Mouse (Mus musculus) lung, embryonic 15.5 days (tissue): ENCODE data around the gene Celsr2. TPM values are rescaled to one million over a fixed set of nuclear protein-coding genes. Genes with fewer than 3 reads are reported as not detected.
A peak's percentile ranks its signal among the peaks of the same experiment; 100 is the strongest.

Source experiments
- ATAC-seq: fragments of 200-750 bp; cut with Nextera tagmentation; 2 replicates; pipeline ENCODE4 v1.8.0; 2017; ENCODE audit warnings: moderate number of reproducible peaks, borderline replicate concordance; ENCODE audit not compliant: low FRiP score, low TSS enrichment; ENCODE audit errors: extremely low read depth
- H3K27ac ChIP-seq: fragments of 300-500 bp; sonication (generic); 2 replicates; pipeline ENCODE4 v1.5.1; 2015; ENCODE audit warnings: moderate library complexity, mild to moderate bottlenecking, inconsistent platforms
- H3K27me3 ChIP-seq: fragments of 300-500 bp; sonication (generic); 2 replicates; pipeline ENCODE4 v1.6.1; 2015; ENCODE audit warnings: inconsistent platforms
- H3K36me3 ChIP-seq: fragments of 300-500 bp; sonication (generic); 2 replicates; pipeline ENCODE4 v1.6.1; 2015; ENCODE audit warnings: inconsistent platforms
- H3K4me1 ChIP-seq: fragments of 300-500 bp; sonication (generic); 2 replicates; pipeline ENCODE4 v1.6.1; 2015; ENCODE audit warnings: inconsistent platforms
- H3K4me2 ChIP-seq: fragments of 300-500 bp; sonication (generic); 2 replicates; pipeline ENCODE4 v1.6.1; 2015; ENCODE audit warnings: inconsistent platforms, mild to moderate bottlenecking, moderate library complexity
- H3K4me3 ChIP-seq: fragments of 300-500 bp; sonication (generic); 2 replicates; pipeline ENCODE4 v1.5.1; 2015; ENCODE audit warnings: mild to moderate bottlenecking, inconsistent platforms
- H3K9ac ChIP-seq: fragments of 300-500 bp; sonication (generic); 2 replicates; pipeline ENCODE4 v1.6.1; 2015; ENCODE audit warnings: inconsistent platforms
- H3K9me3 ChIP-seq: fragments of 300-500 bp; sonication (generic); 2 replicates; pipeline ENCODE4 v1.6.1; 2016; ENCODE audit warnings: inconsistent platforms
- WGBS: fragments of 180-500 bp; shearing (Covaris S2); methylation state at CpG from one replicate; pipeline ENCODE4 v1.1.7; 2015; 5-methylcytosine and 5-hydroxymethylcytosine counted together
- polyA plus RNA-seq: library from polyadenylated mRNA; unstranded; fragments of >200 nt; fragmentation: Nextera tagmentation; extraction: Ambion mirVana; gene quantifications from 2 replicates; pipeline ENCODE4 v1.2.1, GENCODE M21; 2015

Celsr2 gene
- polyA plus RNA-seq, 1 experiment from 2014 or later, result 7.5 TPM

GRCm38 (mm10) chr3:108433188-108433880 lies 18.0 kb upstream of the Celsr2 start:
- Histone ChIP-seq H3K36me3 (peaks cover 70% of the 10 kb centered on the region), H3K4me1 (no peaks in the 10 kb centered on the region), H3K4me3 (no peak overlapping the region), H3K27me3 (no peaks in the 10 kb centered on the region), H3K9ac (no peak overlapping the region), H3K4me2 (no peak overlapping the region), H3K27ac (no peak overlapping the region), H3K9me3 (no peaks in the 10 kb centered on the region)
- 63% methylated on average over 18 of the region's 18 CpGs for WGBS
- no peak for ATAC-seq

GRCm38 (mm10) chr3:108432542-108433187 lies 17.3 kb upstream of the Celsr2 start:
- H3K27ac ChIP-seq, result no peak overlapping the region
- ATAC-seq, result no peak
- no peak overlapping the region for H3K9ac ChIP-seq
- H3K4me2 ChIP-seq, result no peak overlapping the region
- H3K27me3 ChIP-seq, result no peaks in the 10 kb centered on the region
- no peaks in the 10 kb centered on the region for H3K4me1 ChIP-seq
- peaks cover 77% of the 10 kb centered on the region for H3K36me3 ChIP-seq
- WGBS, result 91% methylated on average over 13 of the region's 13 CpGs
- H3K9me3 ChIP-seq, result no peaks in the 10 kb centered on the region
- H3K4me3 ChIP-seq, result no peak overlapping the region

GRCm38 (mm10) chr3:108425624-108426018 lies 10.3 kb upstream of the Celsr2 start:
- WGBS, result 81% methylated on average over 6 of the region's 6 CpGs
- Histone ChIP-seq H3K9ac (no peak overlapping the region), H3K4me1 (peaks cover 12% of the 10 kb centered on the region), H3K36me3 (peaks cover 54% of the 10 kb centered on the region), H3K4me2 (no peak overlapping the region), H3K27me3 (no peaks in the 10 kb centered on the region), H3K9me3 (no peaks in the 10 kb centered on the region), H3K4me3 (no peak overlapping the region), H3K27ac (no peak overlapping the region)
- ATAC-seq, result no peak

GRCm38 (mm10) chr3:108424944-108425623 lies 9.7 kb upstream of the Celsr2 start:
- 67% methylated on average over 7 of the region's 7 CpGs for whole genome bisulfite sequencing
- Histone ChIP-seq H3K9ac (no peak overlapping the region), H3K27ac (no peak overlapping the region), H3K27me3 (no peaks in the 10 kb centered on the region), H3K4me1 (peaks cover 12% of the 10 kb centered on the region), H3K4me2 (no peak overlapping the region), H3K36me3 (peaks cover 51% of the 10 kb centered on the region), H3K4me3 (no peak overlapping the region), H3K9me3 (no peaks in the 10 kb centered on the region)
- no peak for ATAC-seq

- 20% methylated on average over 11 of the region's 11 CpGs for WGBS
- Histone ChIP-seq H3K4me3 (no peak overlapping the region), H3K4me2 (peak overlapping the region; percentile 37), H3K9ac (no peak overlapping the region), H3K27ac (no peak overlapping the region), H3K36me3 (peaks cover 42% of the 10 kb centered on the region), H3K27me3 (no peaks in the 10 kb centered on the region), H3K9me3 (no peaks in the 10 kb centered on the region), H3K4me1 (peaks cover 12% of the 10 kb centered on the region)
- ATAC-seq, result peak; percentile 75
These were observed 8.8 kb upstream of the Celsr2 start for GRCm38 (mm10) chr3:108423844-108424801.

- Histone ChIP-seq H3K9me3 (no peaks in the 10 kb centered on the region), H3K9ac (no peak overlapping the region), H3K36me3 (peaks cover 31% of the 10 kb centered on the region), H3K4me3 (no peak overlapping the region), H3K27me3 (no peaks in the 10 kb centered on the region; the same call in 1 of the 2 replicates), H3K4me1 (peaks cover 12% of the 10 kb centered on the region), H3K4me2 (no peak overlapping the region), H3K27ac (no peak overlapping the region)
- no peak for ATAC-seq
- WGBS, result 27% methylated on average over 6 of the region's 6 CpGs
These were observed 7.7 kb upstream of the Celsr2 start for GRCm38 (mm10) chr3:108423006-108423405.

GRCm38 (mm10) chr3:108415831-108416223 lies 475 bp upstream of the Celsr2 start:
- under 1% methylated on average over 48 of the region's 48 CpGs for WGBS
- peak; percentile 78; the same call in 1 of the 2 replicates for ATAC-seq
- H3K4me2 ChIP-seq, result peak overlapping the region; percentile 98
- H3K27me3 ChIP-seq, result peaks cover 12% of the 10 kb centered on the region
- peak overlapping the region; percentile 69 for H3K4me3 ChIP-seq
- H3K27ac ChIP-seq, result peak overlapping the region; percentile 60
- H3K9ac ChIP-seq, result peak overlapping the region; percentile 56
- peaks cover 20% of the 10 kb centered on the region for H3K4me1 ChIP-seq
- peaks cover 23% of the 10 kb centered on the region for H3K36me3 ChIP-seq
- no peaks in the 10 kb centered on the region for H3K9me3 ChIP-seq

GRCm38 (mm10) chr3:108413634-108414360 lies 1.6 kb downstream of the Celsr2 start:
- peaks cover 23% of the 10 kb centered on the region for H3K36me3 ChIP-seq
- H3K9ac ChIP-seq, result no peak overlapping the region
- WGBS, result 96% methylated on average over 35 of the region's 35 CpGs
- H3K4me3 ChIP-seq, result no peak overlapping the region
- peaks cover 24% of the 10 kb centered on the region for H3K4me1 ChIP-seq
- H3K27ac ChIP-seq, result no peak overlapping the region
- H3K4me2 ChIP-seq, result no peak overlapping the region
- no peaks in the 10 kb centered on the region for H3K9me3 ChIP-seq
- no peak for ATAC-seq
- H3K27me3 ChIP-seq, result peaks cover 12% of the 10 kb centered on the region

GRCm38 (mm10) chr3:108411754-108412121 lies 3.6 kb downstream of the Celsr2 start:
- no peak for ATAC-seq
- Histone ChIP-seq H3K4me1 (peaks cover 24% of the 10 kb centered on the region), H3K4me3 (no peak overlapping the region)

GRCm38 (mm10) chr3:108411026-108411753 lies 4.2 kb downstream of the Celsr2 start:
- peak overlapping the region; percentile 55 for H3K27ac ChIP-seq
- H3K4me3 ChIP-seq, result no peak overlapping the region
- no peaks in the 10 kb centered on the region for H3K9me3 ChIP-seq
- H3K9ac ChIP-seq, result no peak overlapping the region
- peaks cover 2% of the 10 kb centered on the region for H3K27me3 ChIP-seq
- peak overlapping the region; percentile 30 for H3K4me2 ChIP-seq
- ATAC-seq, result 0 out of 2 replicates have a peak, but pooled peaks have one; percentile 7
- peaks cover 24% of the 10 kb centered on the region for H3K4me1 ChIP-seq
- peaks cover 23% of the 10 kb centered on the region for H3K36me3 ChIP-seq
- 60% methylated on average over 5 of the region's 5 CpGs for WGBS

More at GRCm38 (mm10) chr3:108411754-108412121, 3.6 kb downstream of the Celsr2 start:
- Histone ChIP-seq H3K27me3 (peaks cover 8% of the 10 kb centered on the region), H3K4me2 (peak overlapping the region; percentile 30), H3K9ac (no peak overlapping the region), H3K9me3 (no peaks in the 10 kb centered on the region), H3K27ac (peak overlapping the region; percentile 55), H3K36me3 (peaks cover 23% of the 10 kb centered on the region)
- 66% methylated on average over 8 of the region's 8 CpGs for WGBS
